Mouse (Mus musculus) limb, embryonic 11.5 days (tissue): ENCODE data around the gene Alpk3. TPM values are rescaled to one million over a fixed set of nuclear protein-coding genes. Genes with fewer than 3 reads are reported as not detected.

Experiments used
- ATAC-seq: fragments of 200-750 bp; cut with Nextera tagmentation; 2 replicates; pipeline ENCODE4 v1.8.0; 2017; ENCODE audit warnings: low read depth; ENCODE audit not compliant: insufficient number of reproducible peaks, low FRiP score, low TSS enrichment
- DNase-seq: peaks from one replicate; pipeline ENCODE4 v3.0.0-alpha.2; 2015; ENCODE audit warnings: low spot score
- H3K27ac ChIP-seq: fragments of 300-500 bp; sonication (generic); replicated peaks from 2 replicates; pipeline ENCODE4 v1.5.1; 2014; ENCODE audit warnings: low read depth, mild to moderate bottlenecking, low read length
- H3K27me3 ChIP-seq: fragments of 300-500 bp; sonication (generic); 2 replicates; pipeline ENCODE4 v1.6.1; 2014; ENCODE audit warnings: mild to moderate bottlenecking, low read length, mixed read lengths; ENCODE audit not compliant: control insufficient read depth, insufficient read depth
- H3K36me3 ChIP-seq: fragments of 300-500 bp; sonication (generic); 2 replicates; pipeline ENCODE4 v1.6.1; 2014; ENCODE audit warnings: mild to moderate bottlenecking, low read length, moderate library complexity, mixed read lengths; ENCODE audit not compliant: control insufficient read depth, insufficient read depth
- H3K4me1 ChIP-seq: fragments of 300-500 bp; sonication (generic); 2 replicates; pipeline ENCODE4 v1.6.1; 2014; ENCODE audit warnings: low read length, mixed read lengths; ENCODE audit not compliant: control insufficient read depth, insufficient read depth
- H3K4me2 ChIP-seq: fragments of 300-500 bp; sonication (generic); 2 replicates; pipeline ENCODE4 v1.6.1; 2014; ENCODE audit warnings: low read depth, mild to moderate bottlenecking, moderate library complexity; ENCODE audit not compliant: severe bottlenecking
- H3K4me3 ChIP-seq: fragments of 300-500 bp; sonication (generic); 2 replicates; pipeline ENCODE4 v1.5.1; 2014; ENCODE audit warnings: low read depth, low read length
- H3K9ac ChIP-seq: fragments of 300-500 bp; sonication (generic); 2 replicates; pipeline ENCODE4 v1.6.1; 2014; ENCODE audit warnings: mild to moderate bottlenecking, low read length
- H3K9me3 ChIP-seq: fragments of 300-500 bp; sonication (generic); 2 replicates; pipeline ENCODE4 v1.6.1; 2016; ENCODE audit warnings: low read length; ENCODE audit not compliant: control insufficient read depth
- WGBS: fragments of 180-500 bp; shearing (Covaris S2); extraction: QIAGEN DNeasy Blood & Tissue Kit; methylation state at CpG from one replicate; pipeline ENCODE4 v1.1.7; 2014; 5-methylcytosine and 5-hydroxymethylcytosine counted together
- polyA plus RNA-seq: library from polyadenylated mRNA; unstranded; fragments of >200 nt; fragmentation: Nextera tagmentation; extraction: Ambion mirVana; gene quantifications from 2 replicates; pipeline ENCODE4 v1.2.1, GENCODE M21; 2014

Gene Alpk3
- polyA plus RNA-seq, 1 experiment from 2014 or later: 0.33 TPM

GRCm38 (mm10) chr7:81060908-81061307 is 3.5 kb downstream of the Alpk3 start:
- Histone ChIP-seq H3K27ac (no peak overlapping the region), H3K4me1 (no peaks in the 10 kb centered on the region), H3K9me3 (no peaks in the 10 kb centered on the region), H3K27me3 (no peaks in the 10 kb centered on the region), H3K9ac (no peak overlapping the region), H3K4me2 (no peak overlapping the region), H3K4me3 (no peak overlapping the region), H3K36me3 (no peaks in the 10 kb centered on the region)
- WGBS: 72% methylated on average over 2 of the region's 2 CpGs
- ATAC-seq: no peak
- no peak for DNase-seq

- Histone ChIP-seq H3K9me3 (no peaks in the 10 kb centered on the region), H3K36me3 (no peaks in the 10 kb centered on the region), H3K4me2 (no peak overlapping the region), H3K9ac (no peak overlapping the region), H3K4me3 (no peak overlapping the region), H3K27ac (no peak overlapping the region), H3K27me3 (no peaks in the 10 kb centered on the region), H3K4me1 (no peaks in the 10 kb centered on the region)
- no peak for DNase-seq
- no peak for ATAC-seq
- WGBS: 90% methylated on average over 11 of the region's 11 CpGs
These were observed 4.5 kb downstream of the Alpk3 start for GRCm38 (mm10) chr7:81061936-81062335.

GRCm38 (mm10) chr7:81063332-81063731 is 5.9 kb downstream of the Alpk3 start:
- WGBS: 67% methylated on average over 9 of the region's 9 CpGs
- Histone ChIP-seq H3K27ac (no peak overlapping the region), H3K9me3 (no peaks in the 10 kb centered on the region), H3K4me2 (no peak overlapping the region), H3K36me3 (no peaks in the 10 kb centered on the region), H3K4me3 (no peak overlapping the region), H3K9ac (no peak overlapping the region), H3K4me1 (no peaks in the 10 kb centered on the region), H3K27me3 (no peaks in the 10 kb centered on the region)
- DNase-seq (no peak), ATAC-seq (no peak)

GRCm38 (mm10) chr7:81066714-81067113 is 9.3 kb downstream of the Alpk3 start:
- no peak overlapping the region for H3K4me3 ChIP-seq
- 36% methylated on average over 6 of the region's 6 CpGs for WGBS
- no peak for DNase-seq

GRCm38 (mm10) chr7:81072463-81072862 is 15.1 kb downstream of the Alpk3 start:
- Histone ChIP-seq H3K27ac (no peak overlapping the region), H3K9me3 (peaks cover 2% of the 10 kb centered on the region; the same call in 1 of the 2 replicates), H3K36me3 (no peaks in the 10 kb centered on the region), H3K4me3 (no peak overlapping the region), H3K9ac (no peak overlapping the region), H3K4me2 (no peak overlapping the region), H3K27me3 (no peaks in the 10 kb centered on the region), H3K4me1 (peaks cover 5% of the 10 kb centered on the region; the same call in 1 of the 2 replicates)
- DNase-seq: no peak
- ATAC-seq: no peak
- WGBS: 63% methylated on average over 5 of the region's 5 CpGs

More at GRCm38 (mm10) chr7:81066714-81067113, 9.3 kb downstream of the Alpk3 start:
- H3K9me3 ChIP-seq: no peaks in the 10 kb centered on the region
- H3K36me3 ChIP-seq: no peaks in the 10 kb centered on the region
- H3K27me3 ChIP-seq: no peaks in the 10 kb centered on the region
- ATAC-seq: no peak
- H3K27ac ChIP-seq: no peak overlapping the region
- H3K9ac ChIP-seq: no peak overlapping the region
- no peaks in the 10 kb centered on the region for H3K4me1 ChIP-seq
- H3K4me2 ChIP-seq: no peak overlapping the region

- ATAC-seq: no peak
These were observed 15.9 kb downstream of the Alpk3 start for GRCm38 (mm10) chr7:81073273-81073672.

GRCm38 (mm10) chr7:81074546-81074945 is 17.1 kb downstream of the Alpk3 start:
- 42% methylated on average over 9 of the region's 9 CpGs for WGBS
- no peak overlapping the region for H3K9ac ChIP-seq
- no peaks in the 10 kb centered on the region for H3K36me3 ChIP-seq
- H3K4me3 ChIP-seq: no peak overlapping the region
- H3K4me2 ChIP-seq: no peak overlapping the region
- H3K27ac ChIP-seq: no peak overlapping the region
- DNase-seq (peak; percentile 49), ATAC-seq (no peak)
- H3K4me1 ChIP-seq: peaks cover 5% of the 10 kb centered on the region; the same call in 1 of the 2 replicates
- peaks cover 2% of the 10 kb centered on the region; the same call in 1 of the 2 replicates for H3K9me3 ChIP-seq
- no peaks in the 10 kb centered on the region for H3K27me3 ChIP-seq

More at GRCm38 (mm10) chr7:81073273-81073672, 15.9 kb downstream of the Alpk3 start:
- Histone ChIP-seq H3K27ac (no peak overlapping the region), H3K9me3 (peaks cover 2% of the 10 kb centered on the region; the same call in 1 of the 2 replicates), H3K36me3 (no peaks in the 10 kb centered on the region), H3K9ac (no peak overlapping the region), H3K4me2 (no peak overlapping the region), H3K4me1 (peaks cover 5% of the 10 kb centered on the region; the same call in 1 of the 2 replicates), H3K4me3 (no peak overlapping the region), H3K27me3 (no peaks in the 10 kb centered on the region)
- DNase-seq: no peak
- 85% methylated on average over 5 of the region's 5 CpGs for WGBS

GRCm38 (mm10) chr7:81075299-81075698 is 17.9 kb downstream of the Alpk3 start:
- no peak for DNase-seq
- no peaks in the 10 kb centered on the region for H3K36me3 ChIP-seq
- no peak overlapping the region for H3K27ac ChIP-seq
- H3K9ac ChIP-seq: no peak overlapping the region
- no peak for ATAC-seq
- H3K4me1 ChIP-seq: peaks cover 5% of the 10 kb centered on the region; the same call in 1 of the 2 replicates
- H3K4me3 ChIP-seq: no peak overlapping the region
- H3K27me3 ChIP-seq: no peaks in the 10 kb centered on the region
- peaks cover 2% of the 10 kb centered on the region; the same call in 1 of the 2 replicates for H3K9me3 ChIP-seq
- WGBS: 62% methylated on average over 7 of the region's 7 CpGs
- no peak overlapping the region for H3K4me2 ChIP-seq

GRCm38 (mm10) chr7:81075732-81076131 is 18.3 kb downstream of the Alpk3 start:
- ATAC-seq: no peak

More at GRCm38 (mm10) chr7:81075732-81076131, 18.3 kb downstream of the Alpk3 start:
- Histone ChIP-seq H3K9me3 (peaks cover 2% of the 10 kb centered on the region; the same call in 1 of the 2 replicates), H3K4me1 (peaks cover 5% of the 10 kb centered on the region; the same call in 1 of the 2 replicates), H3K4me2 (no peak overlapping the region), H3K27me3 (no peaks in the 10 kb centered on the region), H3K9ac (no peak overlapping the region), H3K36me3 (no peaks in the 10 kb centered on the region), H3K4me3 (no peak overlapping the region), H3K27ac (no peak overlapping the region)
- WGBS: 86% methylated on average over 5 of the region's 5 CpGs
- no peak for DNase-seq
